Mouse (Mus musculus) embryo, embryonic 10.5 days (tissue): ENCODE results near the gene Gp1bb.

Source experiments
- DNase-seq: peaks from one replicate; pipeline ENCODE4 v3.0.0-alpha.2; 2015; ENCODE audit warnings: low spot score

Gene Gp1bb

DNA sequence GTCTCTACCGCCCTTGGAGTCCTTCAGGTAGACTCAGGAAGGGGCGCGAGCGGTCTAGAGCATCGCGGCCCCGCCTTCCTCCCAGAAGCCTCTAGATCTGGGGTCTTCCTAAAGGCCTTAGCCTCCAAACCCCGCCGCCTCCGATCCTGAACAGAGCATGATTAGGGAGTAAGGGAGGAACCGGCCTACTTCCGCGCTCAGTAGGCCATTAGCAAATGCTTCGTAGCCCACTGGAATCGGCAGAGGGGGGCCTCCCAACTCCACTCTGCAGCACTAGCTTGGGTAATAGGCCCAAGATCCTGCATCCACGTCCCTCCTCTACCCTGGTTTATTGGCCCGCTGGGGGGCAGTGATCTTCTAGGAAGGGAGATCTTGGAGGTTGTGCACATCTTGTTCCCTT is at the start of gene Gp1bb:
Gene Gp1bb, minus strand, starts transcription at position 385 of the 400 bp plus-strand sequence.
- no peak for DNase-seq

DNA sequence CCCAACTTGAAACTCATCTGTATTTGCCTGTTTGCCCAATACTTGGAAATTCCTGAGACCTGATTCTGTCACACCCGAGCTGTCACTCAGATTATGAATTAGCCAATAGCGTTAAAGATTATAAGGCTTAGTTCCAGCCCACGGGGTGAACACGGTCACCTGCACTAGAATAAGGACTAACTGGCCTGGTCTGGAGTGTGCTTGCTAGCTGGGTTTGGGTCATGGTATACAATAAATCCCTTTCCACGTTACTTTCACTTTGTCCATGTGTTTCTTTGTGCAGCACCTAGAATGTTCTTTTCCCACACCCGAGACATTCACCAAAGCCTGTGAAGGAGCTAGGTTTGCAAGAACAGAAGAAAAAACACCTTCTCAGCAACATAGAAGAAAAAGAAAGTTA is 47.7 kb upstream of the Gp1bb start:
- no peak for DNase-seq

DNA sequence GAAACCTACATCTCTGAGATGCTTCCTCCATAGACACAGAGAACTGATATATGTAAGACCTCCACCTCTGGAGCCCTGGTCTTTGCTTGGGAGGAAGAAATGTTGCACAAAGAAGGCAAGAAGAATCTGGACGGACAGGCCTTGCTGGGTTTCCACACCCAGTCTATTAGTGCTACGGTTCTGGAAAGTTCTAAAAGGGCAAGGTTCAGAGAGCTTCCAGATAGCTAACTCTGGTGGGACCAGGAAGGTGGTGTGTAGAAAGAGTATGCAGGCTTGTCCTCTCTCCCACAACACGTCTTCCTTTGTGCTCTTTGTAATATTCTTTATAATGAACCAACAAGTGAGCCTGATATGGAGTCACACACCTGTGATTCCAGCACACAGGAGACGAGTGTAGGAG is 36.4 kb upstream of the Gp1bb start:
- DNase-seq = no peak

DNA sequence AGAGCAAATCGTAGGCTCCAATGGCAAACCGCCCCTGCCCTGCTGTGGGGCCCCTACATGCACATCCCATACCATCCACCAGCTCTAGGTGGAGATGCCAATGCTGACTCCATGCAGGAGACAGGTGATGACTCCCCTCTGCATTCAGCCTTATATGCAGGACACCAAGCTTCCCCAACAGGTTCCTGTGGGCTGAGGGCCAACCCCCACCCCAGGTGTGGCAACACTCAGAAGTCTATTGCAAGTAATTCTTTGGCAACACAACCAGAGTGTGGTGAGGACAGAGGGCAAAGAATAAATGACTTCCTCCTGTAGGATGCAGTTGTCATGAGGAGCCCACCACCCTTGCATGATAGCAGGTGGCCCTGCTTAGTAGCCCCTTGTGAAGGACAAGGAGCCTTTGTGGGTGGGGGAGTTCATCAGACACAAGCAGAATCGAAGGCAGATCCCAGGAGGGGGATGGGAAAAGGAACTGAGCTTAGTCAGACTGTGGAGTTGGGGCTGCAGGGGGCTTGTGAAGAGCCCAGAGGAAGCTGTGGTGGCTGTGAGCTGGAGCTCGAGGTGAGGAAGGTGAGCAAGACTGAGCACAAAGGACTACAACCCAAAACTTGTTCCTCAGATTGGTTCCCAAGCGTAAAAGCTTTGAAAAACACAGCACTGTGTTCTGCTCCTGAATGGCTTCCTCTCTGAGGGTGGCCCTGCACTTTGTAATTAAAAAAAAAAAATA is 33.3 kb upstream of the Gp1bb start:
- DNase-seq = no peak

DNA sequence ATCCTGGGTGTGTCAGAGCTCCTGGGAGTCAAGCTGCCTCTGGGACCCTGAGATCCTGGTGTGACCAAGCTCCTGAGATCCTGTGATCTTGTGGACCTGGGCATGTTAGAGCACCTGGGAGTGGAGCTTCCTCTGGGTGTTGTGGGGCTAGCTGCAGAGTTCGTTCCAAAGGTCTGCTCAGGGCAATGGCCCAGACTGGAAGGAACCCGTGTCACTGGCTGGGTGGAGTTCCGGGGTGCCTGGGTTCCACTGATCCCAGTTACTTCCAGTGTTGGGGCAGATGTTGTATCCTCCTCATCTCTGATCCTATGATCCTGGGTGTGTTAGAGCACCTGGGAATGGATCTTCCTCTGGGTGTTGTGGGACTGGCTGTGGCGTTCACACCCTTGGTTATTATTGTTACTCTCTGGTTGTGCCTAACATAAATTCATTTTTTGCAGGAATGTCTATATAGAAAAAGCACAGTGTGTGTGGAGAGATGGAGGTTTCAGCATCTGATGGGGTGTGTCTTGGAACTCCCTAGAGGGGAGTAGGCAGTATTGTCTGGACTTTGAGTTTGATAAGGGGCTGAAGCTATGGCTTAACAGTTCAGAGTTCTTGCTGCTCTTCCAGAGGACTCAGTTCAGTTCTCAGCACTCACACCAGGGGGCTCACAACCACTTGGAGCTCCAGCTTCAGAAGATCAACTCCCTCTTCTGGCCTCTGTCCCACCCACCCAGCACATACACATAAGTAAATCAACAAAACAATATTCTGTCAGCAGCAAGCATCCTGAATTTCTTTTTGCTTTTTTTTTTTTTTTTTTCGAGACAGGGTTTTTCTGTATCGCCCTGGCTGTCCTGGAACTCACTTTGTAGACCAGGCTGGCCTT is 31.3 kb upstream of the Gp1bb start:
- DNase-seq = no peak

DNA sequence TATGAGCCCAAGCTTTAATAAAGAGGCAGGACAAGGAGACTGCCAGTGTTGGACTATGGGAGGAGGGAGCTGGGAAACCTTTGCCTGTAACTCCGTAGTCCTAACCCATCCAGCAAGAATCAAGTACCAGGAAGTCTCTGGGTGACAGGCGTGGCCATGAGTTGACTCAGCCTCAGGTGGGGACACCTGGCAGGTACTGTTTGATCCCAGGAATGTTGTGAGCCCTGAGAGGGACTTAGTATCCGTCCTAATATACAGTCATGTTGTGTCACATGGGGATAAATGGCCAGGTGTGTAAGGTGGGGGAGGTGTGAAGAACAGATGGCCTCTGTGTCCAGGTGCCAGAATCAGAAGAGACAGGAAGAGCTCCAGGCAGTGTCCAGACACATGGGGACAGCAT is 26.9 kb upstream of the Gp1bb start:
- no peak for DNase-seq

DNA sequence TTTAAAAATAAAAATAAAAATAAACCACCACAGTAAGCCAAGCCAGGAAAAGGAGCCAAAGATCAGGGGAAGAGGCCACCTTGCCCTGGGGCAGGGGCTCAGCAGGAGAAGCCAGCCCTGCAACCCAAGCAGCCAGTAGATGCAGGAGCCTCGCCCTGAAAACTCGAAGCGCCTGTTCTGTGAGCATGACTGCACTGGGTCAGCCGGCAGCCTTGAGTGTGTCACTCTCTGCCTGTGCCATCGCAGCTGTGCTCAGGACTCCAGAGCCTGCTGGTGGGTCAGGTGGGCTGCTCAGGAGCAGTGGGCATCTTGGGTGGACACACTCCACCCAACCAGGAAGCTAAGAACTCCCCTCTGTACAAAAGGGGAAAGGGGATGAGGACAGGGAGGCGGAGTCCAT is 23.1 kb upstream of the Gp1bb start:
- DNase-seq = no peak

DNA sequence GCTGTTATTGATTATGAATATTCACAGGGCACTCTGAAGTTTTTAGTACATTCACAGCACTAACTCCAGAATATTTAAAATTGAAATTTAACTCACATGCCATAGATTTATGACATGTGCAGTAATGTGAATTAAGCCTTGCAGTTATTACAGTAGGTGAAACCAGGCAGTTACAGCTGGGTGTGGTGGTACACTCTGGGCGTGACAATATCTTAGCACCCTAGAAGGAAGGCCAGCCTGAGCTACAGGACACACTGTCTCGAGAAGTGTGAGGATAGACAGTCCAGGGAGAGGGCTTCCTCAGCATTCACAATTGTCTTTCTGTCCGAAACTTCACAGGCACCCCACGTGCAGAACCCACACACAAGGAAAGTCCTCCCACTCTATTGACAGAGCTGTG is 22.3 kb upstream of the Gp1bb start:
- no peak for DNase-seq

DNA sequence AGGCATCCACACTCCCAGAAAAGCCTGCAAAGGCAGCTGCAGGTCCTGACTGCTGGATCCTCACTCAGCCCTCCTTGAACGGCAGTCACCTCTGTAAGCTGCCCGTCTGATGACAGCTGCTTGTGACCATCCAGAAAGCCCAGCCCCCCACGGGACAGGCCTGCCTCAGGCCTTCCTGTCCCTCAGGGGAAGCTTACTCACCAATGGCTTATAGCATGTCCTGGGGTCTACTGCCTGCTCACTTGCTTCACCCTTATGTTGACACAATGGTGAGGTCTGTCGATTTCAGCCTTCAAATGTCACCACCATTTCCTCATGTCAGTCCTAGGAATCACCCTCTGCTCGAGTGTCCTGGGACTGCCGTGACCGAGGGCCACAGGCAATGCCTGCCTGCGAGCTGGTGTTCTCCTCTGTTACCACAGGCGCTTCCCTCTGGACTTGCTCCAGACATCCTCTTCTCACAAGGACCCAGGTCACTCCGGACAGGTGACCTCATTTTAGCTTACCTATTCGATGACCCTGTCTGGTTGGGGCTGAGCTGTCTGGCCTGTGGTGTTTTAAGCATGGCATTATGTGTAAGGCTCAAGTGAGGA is 21.3 kb upstream of the Gp1bb start:
- no peak for DNase-seq

DNA sequence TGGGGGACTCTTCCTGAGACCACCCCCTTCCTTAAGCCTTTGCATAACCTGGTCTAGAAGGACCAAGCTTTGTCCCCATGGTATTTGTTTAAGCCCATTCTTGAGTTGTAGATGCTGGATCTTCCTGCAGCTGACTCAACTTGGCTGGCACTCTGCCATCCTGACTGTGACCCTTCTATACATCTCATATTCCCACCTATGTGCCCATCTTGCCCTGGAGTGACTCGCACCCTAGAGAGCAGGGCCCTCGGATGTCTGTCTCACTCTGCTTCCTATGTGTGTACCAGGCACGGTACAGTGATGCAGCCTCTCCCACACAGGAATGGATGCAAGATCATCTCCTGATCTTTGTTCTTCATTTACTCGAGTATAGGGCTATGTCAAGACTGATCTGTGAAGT is 20.7 kb upstream of the Gp1bb start:
- no peak for DNase-seq

DNA sequence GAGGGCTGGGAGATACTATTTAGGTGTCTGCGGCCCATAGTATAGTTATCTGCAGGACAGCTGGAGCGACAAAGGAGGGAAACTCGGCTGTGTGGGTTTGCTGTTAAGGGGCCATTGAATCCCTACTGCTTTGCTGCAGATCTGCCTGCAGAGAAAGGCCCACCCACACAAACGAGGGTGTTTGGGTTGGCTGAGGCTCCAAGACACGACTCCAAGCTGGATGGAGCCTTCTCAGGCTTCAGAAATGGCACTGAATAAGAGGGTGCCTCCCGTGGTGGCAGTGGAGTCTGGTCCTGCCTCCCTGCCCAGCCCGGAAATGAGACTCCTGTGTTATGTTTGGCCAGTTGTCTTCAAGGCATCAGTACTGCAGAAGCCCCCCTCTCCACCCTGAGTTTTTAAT is 20.1 kb upstream of the Gp1bb start:
- no peak for DNase-seq

DNA sequence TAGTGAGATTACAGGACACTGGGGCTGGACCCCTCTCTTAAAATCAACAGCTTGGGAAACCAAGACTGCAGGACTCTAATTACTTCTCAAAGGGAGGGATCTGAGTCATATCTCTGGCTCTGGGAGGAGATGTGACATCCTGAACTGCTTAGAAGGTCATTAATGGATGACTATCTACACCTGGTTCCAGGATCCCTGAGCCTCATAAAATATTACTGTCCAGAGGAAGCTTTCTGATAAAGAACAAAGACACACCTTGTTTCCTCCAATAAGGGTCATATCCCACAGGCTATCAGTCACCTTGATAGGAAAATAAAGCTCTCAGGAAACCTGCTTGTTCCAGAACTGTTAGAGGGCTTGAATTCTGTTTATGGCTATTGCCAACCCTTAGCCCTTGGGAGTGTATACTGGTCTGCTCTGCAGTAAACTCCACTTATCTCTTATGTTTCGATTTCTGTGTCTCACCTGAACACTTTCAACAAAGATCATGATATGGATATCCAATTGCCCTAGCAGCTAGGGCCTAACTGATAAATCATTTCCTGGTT is 17.3 kb upstream of the Gp1bb start:
- no peak for DNase-seq

DNA sequence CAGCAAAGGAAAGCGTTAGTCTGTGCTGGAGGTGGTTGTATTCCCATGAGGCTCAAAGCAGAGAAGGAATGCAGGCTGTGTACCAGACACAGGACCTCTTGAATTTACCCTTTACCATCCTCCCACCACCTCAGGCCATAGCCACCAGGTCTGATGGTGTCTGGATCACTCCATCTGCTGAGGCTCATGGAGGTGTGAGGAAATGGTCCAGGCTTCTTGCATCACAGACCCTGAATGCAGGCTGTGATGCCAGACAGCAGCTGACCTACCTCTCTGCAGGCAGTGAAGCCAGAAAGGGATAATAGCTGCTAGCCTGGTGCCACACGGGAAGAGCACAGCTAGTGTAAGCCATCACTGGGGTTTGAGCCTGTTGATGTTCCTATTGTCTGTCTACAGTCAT is 16.2 kb upstream of the Gp1bb start:
- DNase-seq = no peak

DNA sequence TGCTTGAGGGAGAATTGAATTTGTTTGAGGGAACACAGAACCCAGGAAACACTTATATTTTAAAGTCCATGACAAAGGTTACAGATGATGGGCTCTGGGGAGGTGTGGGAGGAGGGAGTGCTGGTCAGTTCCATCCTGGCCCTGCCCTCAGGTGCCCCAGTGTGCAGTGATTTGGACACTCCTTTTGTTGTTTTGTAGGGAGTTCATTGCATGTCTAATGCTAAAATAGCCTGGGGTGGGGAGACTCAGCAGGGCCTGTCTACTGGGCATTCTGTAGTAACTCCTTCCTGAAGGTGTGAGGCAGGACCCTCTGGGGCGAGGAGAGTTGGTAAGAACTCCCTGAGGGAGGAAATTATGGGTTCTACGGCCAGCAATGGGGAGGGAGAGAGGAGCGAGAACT is 14.6 kb upstream of the Gp1bb start:
- no peak for DNase-seq

DNA sequence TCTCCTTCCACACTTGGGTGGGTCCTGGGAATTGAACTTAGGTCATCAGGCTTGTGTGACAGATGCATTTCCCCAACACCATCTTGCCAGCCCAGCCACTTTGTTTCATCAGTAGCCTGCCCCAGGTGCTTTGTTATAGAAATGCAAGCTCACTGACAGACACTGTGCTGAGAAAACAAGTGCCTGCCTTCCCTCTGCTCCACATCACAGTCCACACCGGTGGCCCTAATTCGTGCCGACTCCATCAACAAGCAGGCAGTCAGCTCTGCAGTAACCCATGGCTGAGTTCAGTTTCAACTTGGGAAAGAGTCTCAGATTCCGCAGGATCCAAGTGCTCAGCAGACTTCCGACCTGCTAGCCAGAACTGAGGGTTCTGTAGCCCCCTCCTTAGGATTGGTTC is 14.2 kb upstream of the Gp1bb start:
- DNase-seq = no peak

DNA sequence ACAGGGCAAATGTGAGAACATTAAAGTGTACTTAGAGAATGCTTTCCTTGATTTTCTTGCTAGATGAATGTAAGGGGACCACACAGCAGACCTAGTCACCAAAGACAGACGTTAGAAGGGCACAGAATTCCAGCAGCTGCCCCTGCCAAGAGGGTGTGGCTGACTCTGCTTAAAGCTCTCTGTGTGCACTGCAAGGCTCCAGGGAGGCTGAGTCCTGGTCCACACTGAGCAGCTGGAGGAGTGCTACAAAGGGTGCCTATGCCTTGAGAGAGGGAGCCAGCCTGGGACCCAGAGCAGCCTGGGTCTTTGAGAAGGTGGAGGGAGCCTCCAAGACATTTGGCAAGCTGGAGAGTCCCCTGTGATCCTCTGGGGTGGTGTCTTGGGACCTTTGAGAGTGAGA is 11.1 kb upstream of the Gp1bb start:
- no peak for DNase-seq

DNA sequence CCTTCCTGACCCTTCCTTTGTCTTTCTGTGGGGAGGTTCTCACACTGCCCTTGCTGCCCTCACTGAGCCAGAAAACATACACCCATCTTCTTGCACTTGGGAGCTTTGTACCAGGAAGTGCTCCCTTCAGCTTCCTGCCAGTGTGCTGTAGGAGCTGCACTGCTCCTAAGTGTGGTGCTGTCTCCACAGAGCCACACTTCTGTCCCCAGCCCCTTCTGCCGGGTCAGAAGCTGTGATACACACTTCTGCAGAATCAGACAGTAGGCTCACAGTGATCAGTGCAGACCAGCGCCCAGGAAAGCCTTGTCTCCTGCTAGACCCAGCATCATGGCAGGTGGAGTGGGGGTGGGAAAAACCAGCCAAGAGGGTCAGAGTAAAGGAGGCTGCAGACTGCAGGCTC is 10.6 kb upstream of the Gp1bb start:
- DNase-seq = no peak

DNA sequence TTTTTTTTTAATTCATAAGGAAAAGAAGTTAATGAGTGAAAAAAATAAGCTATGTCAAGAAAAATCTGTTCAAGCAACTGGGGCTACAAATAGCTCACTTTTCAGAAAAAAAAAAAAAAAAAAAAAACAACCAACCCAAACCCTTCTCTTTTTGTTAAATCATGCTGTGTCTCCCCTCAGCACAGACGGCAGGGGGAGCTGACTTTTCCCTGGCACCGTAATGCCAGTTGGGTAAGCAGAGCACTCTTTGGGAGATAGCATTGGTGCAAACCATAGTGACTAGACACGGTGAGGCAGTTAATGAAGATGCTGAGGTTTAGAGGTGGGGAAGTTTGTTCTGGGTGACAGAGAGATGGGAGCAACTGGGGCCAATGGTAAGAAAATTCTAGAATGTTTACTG is 9.9 kb upstream of the Gp1bb start:
- no peak for DNase-seq

DNA sequence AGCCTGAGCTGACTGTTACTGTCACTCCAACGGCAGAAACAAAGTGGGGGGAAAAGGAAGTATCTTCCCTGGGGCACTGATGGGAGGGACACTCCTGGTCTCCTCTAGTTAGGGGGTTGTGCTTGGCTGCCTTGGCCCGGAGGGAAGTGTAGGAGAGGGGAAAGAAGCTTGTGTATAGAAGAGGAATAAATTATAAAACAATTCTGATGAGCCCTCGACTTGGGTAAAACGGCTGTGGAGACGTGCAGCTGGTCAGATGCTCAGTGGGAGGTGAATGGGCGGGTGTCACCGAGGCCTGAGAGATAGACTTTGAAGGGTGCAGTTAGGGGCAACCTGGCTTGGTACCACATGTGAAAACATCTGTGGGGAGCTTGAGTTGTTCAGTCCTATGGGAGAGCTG is 8.9 kb upstream of the Gp1bb start:
- no peak for DNase-seq

DNA sequence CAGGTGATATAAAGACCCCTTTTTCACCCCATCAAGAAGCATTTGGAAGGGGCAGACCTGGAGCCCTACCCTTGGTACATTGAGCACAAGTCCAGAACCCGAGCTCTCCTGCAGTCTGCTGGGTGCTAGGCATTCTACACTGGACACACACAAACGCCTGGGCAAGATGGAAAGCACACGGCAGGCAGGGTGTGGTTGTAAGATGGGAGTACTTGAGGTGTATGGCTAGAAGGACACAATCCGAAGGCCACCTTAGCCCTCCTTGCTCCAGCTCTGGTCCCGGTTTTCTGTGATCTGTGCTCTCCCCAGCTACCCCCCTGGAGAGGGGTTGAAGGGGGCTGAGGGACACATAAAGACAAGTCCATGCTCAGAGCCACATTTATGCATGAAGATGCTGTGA is 8.1 kb upstream of the Gp1bb start:
- DNase-seq = no peak

DNA sequence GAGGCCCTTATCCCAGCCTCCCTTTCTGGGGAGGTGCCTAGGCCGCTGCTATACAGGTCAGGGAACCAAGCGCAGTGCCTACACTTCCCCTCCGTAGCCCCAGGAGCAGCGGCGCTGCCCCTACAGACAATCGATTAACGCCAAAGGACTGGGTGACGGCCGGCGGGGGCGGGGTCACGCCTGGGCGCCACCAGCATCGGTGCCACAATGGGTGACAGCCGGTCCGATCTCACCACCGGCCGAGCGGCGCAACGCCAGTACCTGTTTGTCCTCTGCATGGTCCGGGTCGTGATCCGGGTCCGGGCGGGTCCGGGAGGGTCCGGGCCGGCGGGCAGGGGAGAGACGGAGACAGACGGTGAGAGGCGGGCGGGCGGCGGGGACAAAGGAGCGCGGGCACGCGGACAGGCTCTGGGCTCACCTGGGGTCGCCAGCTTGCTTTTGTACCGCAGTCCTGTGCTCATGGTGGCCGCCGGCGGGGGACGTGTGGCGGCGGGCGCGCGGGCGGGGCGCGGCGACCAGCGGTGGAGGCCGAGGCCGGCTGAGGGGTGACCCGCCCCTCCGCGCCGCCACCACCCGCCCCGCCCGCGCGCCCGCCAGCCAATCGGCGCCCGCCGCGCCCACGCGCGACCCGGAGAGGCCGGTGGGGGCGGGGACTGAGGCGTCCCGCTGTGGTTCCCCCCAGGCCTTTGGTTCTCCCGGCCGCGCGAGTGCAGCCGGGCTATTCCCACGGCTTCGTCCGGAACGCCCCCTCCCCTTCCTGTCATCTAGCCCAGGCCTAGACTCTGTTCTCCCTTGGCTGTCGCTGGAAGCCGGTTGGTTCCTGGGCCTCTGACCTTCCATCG is 7.4 kb upstream of the Gp1bb start, which contains the start of gene Sept5:
Gene Sept5, minus strand, starts transcription at position 565 of the 842 bp plus-strand sequence.
- DNase-seq = peak; percentile 75

DNA sequence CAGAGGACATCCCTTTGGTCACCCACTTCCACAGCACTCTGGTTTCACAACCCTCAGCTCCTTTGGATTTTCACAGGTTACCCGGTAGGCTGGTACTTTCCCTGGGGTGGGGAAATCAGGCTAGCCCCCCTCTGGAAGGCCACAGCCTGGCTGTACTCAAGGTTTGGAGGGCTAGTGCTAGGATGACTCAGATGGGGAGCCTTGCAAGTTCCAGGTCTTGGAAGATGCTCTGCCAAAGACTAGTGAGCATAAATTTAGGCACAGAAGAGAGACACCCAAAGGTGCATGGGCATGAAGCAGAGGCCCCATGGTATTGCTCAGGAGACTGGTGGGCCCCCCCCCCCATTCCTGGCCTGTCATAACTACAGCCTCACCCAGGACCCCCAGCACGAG is 6.7 kb upstream of the Gp1bb start:
- DNase-seq = no peak
